Mouse (Mus musculus) C2C12 (cell line): Measurements from ENCODE around the gene Tcerg1l. TPM values are rescaled to one million over a fixed set of nuclear protein-coding genes. Genes with fewer than 3 reads are reported as not detected.

Experiments used
- H3K27me3 ChIP-seq: one replicate; pipeline ENCODE4 v1.6.1; 2011; ENCODE audit not compliant: control insufficient read depth, insufficient read depth, insufficient read length
- H3K36me3 ChIP-seq: one replicate; pipeline ENCODE4 v1.6.1; 2011; ENCODE audit not compliant: control insufficient read depth, insufficient read depth
- H3K4me3 ChIP-seq: one replicate; pipeline ENCODE4 v1.5.1; 2011; ENCODE audit warnings: mild to moderate bottlenecking, control low read depth; ENCODE audit not compliant: poor library complexity, insufficient read depth, severe bottlenecking
- H3K79me2 ChIP-seq: one replicate; pipeline ENCODE4 v1.6.1; 2011; ENCODE audit not compliant: control insufficient read depth, insufficient read depth
- H3K79me3 ChIP-seq: one replicate; pipeline ENCODE4 v1.6.1; 2011; ENCODE audit warnings: low read depth, control low read depth
- H3ac ChIP-seq: one replicate; pipeline ENCODE3; 2011; ENCODE audit warnings: low read depth; ENCODE audit not compliant: control insufficient read depth, insufficient read length
- CEBPB ChIP-seq: IDR thresholded peaks from one replicate; pipeline ENCODE4 v1.6.1; 2011; ENCODE audit warnings: low read depth, mild to moderate bottlenecking, control low read depth, moderate library complexity
- CTCF ChIP-seq: IDR thresholded peaks from one replicate; pipeline ENCODE4 v1.5.1; 2011; ENCODE audit not compliant: control insufficient read depth, insufficient read depth, insufficient read length
- FOSL1 ChIP-seq: IDR thresholded peaks from one replicate; pipeline ENCODE4 v1.8.0; 2011; ENCODE audit warnings: mild to moderate bottlenecking, low read length; ENCODE audit not compliant: poor library complexity, insufficient read depth, severe bottlenecking
- MAX ChIP-seq: IDR thresholded peaks from one replicate; pipeline ENCODE4 v1.6.1; 2011; ENCODE audit warnings: mild to moderate bottlenecking, control low read depth
- MYOD1 ChIP-seq: IDR thresholded peaks from one replicate; pipeline ENCODE4 v1.6.1; 2011; ENCODE audit warnings: low read depth; ENCODE audit not compliant: control insufficient read depth, insufficient read length
- MYOG ChIP-seq: IDR thresholded peaks from one replicate; pipeline ENCODE4 v1.6.1; 2011; ENCODE audit not compliant: control insufficient read depth, insufficient read length; ENCODE audit errors: extremely low read depth
- USF1 ChIP-seq: IDR thresholded peaks from one replicate; pipeline ENCODE4 v1.6.1; 2011; ENCODE audit warnings: low read depth, mild to moderate bottlenecking, control low read depth, moderate library complexity
- polyA plus RNA-seq: library from polyadenylated mRNA; unstranded; fragments of >200 nt; fragmentation: generic; extraction: Trizol; gene quantifications from one replicate; pipeline ENCODE4 v1.2.1, GENCODE M21; 2012; ENCODE audit warnings: missing spikeins

The Tcerg1l gene
- polyA plus RNA-seq, 1 experiment = not detected

- no peaks in the 10 kb centered on the region for H3K36me3 ChIP-seq
- no peaks in the 10 kb centered on the region for H3K79me2 ChIP-seq
- no peak overlapping the region for H3K4me3 ChIP-seq
- TF ChIP-seq CTCF (no peak), MYOD1 (peak; percentile 3), FOSL1 (no peak), MYOG (no peak), CEBPB (no peak), MAX (no peak)
- no peaks in the 10 kb centered on the region for H3K79me3 ChIP-seq
- no peak overlapping the region for H3ac ChIP-seq
- H3K27me3 ChIP-seq = no peaks in the 10 kb centered on the region
Observed at GRCm38 (mm10) chr7:138237708-138238225, 159.8 kb downstream of the Tcerg1l start.

GRCm38 (mm10) chr7:138224252-138224651 is 173.3 kb downstream of the Tcerg1l start:
- Histone ChIP-seq H3K36me3 (no peaks in the 10 kb centered on the region), H3K4me3 (no peak overlapping the region), H3K79me3 (no peaks in the 10 kb centered on the region), H3ac (no peak overlapping the region), H3K27me3 (no peaks in the 10 kb centered on the region), H3K79me2 (no peaks in the 10 kb centered on the region)
- TF ChIP-seq FOSL1 (no peak), CEBPB (no peak), MAX (no peak), USF1 (no peak), MYOG (no peak), CTCF (no peak), MYOD1 (no peak)

- no peak overlapping the region for H3ac ChIP-seq
- H3K27me3 ChIP-seq = no peaks in the 10 kb centered on the region
- H3K79me3 ChIP-seq = no peaks in the 10 kb centered on the region
- no peaks in the 10 kb centered on the region for H3K36me3 ChIP-seq
- H3K4me3 ChIP-seq = no peak overlapping the region
- TF ChIP-seq MYOG (no peak), CTCF (no peak), FOSL1 (no peak), CEBPB (no peak), MAX (no peak)
- H3K79me2 ChIP-seq = no peaks in the 10 kb centered on the region
Observed at GRCm38 (mm10) chr7:138222951-138223350, 174.6 kb downstream of the Tcerg1l start.

GRCm38 (mm10) chr7:138217556-138218098 is 179.9 kb downstream of the Tcerg1l start:
- TF ChIP-seq CEBPB = no peak
- TF ChIP-seq MYOG = no peak
- TF ChIP-seq USF1 = no peak
- TF ChIP-seq FOSL1 = no peak
- no peak for TF ChIP-seq CTCF
- TF ChIP-seq MAX = no peak
- TF ChIP-seq MYOD1 = no peak
- H3K4me3 ChIP-seq = no peak overlapping the region

GRCm38 (mm10) chr7:138215177-138215830 is 182.2 kb downstream of the Tcerg1l start:
- Histone ChIP-seq H3K36me3 (no peaks in the 10 kb centered on the region), H3ac (no peak overlapping the region), H3K4me3 (no peak overlapping the region), H3K79me2 (no peaks in the 10 kb centered on the region), H3K79me3 (no peaks in the 10 kb centered on the region), H3K27me3 (no peaks in the 10 kb centered on the region)
- no peak for TF ChIP-seq FOSL1
- no peak for TF ChIP-seq MAX
- no peak for TF ChIP-seq CTCF
- TF ChIP-seq CEBPB = no peak
- TF ChIP-seq MYOG = no peak
- no peak for TF ChIP-seq USF1
- no peak for TF ChIP-seq MYOD1

More at GRCm38 (mm10) chr7:138217556-138218098, 179.9 kb downstream of the Tcerg1l start:
- Histone ChIP-seq H3K79me3 (no peaks in the 10 kb centered on the region), H3K79me2 (no peaks in the 10 kb centered on the region), H3ac (no peak overlapping the region), H3K27me3 (no peaks in the 10 kb centered on the region), H3K36me3 (no peaks in the 10 kb centered on the region)

- H3ac ChIP-seq = no peak overlapping the region
- no peak for TF ChIP-seq CEBPB
- TF ChIP-seq USF1 = no peak
- no peak for TF ChIP-seq CTCF
- no peaks in the 10 kb centered on the region for H3K36me3 ChIP-seq
- no peaks in the 10 kb centered on the region for H3K27me3 ChIP-seq
- H3K79me3 ChIP-seq = no peaks in the 10 kb centered on the region
- H3K4me3 ChIP-seq = no peak overlapping the region
- no peaks in the 10 kb centered on the region for H3K79me2 ChIP-seq
Observed at GRCm38 (mm10) chr7:138214710-138215109, 182.8 kb downstream of the Tcerg1l start.
